Mouse (Mus musculus) right cerebral cortex, postnatal 14 days (tissue): ENCODE data around the gene Asap3.
A peak's percentile ranks its signal among the peaks of the same experiment; 100 is the strongest.

ENCODE experiments used
- DNase-seq: peaks from one replicate; pipeline ENCODE4 v3.0.0; 2022

Gene Asap3

DNA sequence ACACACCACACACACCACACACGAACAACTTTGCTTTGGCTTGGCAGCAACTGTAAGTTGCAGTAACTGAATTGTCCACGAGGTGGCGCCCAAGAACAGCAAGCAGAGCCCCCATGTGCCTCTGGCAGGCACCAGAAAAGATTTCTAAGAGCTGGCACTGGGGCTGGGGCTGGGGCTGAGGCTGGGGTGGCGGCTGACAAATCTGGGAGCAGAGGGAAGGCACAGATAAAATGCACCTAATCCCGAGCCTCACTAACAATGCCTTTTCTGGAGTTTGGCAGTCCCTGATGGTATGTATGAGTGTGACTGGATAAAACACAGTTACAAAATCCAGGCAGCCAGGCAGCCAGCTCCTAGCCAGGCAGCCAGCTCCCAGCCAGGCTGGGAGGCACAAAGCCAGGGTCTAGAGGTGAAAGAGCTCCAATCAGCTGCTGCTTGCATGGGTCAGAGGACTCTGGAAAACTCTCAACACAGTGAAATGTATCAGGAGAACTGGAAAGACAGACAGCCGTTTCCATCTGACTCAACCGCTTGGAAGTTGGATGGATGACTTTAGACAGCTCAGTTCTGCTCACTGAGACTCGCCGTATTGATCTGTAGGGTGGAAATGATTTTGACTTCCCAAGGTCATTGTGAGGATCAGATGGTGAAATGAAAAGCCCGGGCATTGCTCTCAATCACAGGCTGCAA, 54.5 kb downstream of the Asap3 start:
- DNase-seq: peak; percentile 91

DNA sequence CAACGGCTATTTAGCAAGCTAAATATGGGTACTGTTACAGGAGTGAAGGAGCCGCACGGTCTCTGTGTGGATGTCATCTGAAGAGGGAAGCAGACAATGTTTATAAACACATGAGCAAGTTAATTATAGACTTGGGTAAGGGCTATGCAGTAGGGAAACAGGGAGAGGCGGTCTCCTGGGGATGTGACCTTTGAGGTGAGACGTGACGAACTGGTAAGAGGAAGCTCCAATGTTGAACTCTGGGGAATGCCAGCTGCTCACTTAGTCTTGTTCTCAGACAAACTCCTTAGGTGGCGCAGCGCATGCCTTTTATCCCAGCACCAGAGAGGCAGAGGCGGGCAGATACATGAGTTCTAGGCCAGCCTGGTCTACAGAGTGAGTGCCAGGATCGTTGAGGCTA, 55.7 kb downstream of the Asap3 start:
- no peak for DNase-seq

- DNase-seq: no peak
Measured at GRCm38 (mm10) chr4:136263555-136263954, 57.4 kb downstream of the Asap3 start.

- no peak for DNase-seq
Measured at GRCm38 (mm10) chr4:136266716-136267343, 60.7 kb downstream of the Asap3 start.

GRCm38 (mm10) chr4:136268912-136269311, 62.7 kb downstream of the Asap3 start:
- DNase-seq: no peak

DNA sequence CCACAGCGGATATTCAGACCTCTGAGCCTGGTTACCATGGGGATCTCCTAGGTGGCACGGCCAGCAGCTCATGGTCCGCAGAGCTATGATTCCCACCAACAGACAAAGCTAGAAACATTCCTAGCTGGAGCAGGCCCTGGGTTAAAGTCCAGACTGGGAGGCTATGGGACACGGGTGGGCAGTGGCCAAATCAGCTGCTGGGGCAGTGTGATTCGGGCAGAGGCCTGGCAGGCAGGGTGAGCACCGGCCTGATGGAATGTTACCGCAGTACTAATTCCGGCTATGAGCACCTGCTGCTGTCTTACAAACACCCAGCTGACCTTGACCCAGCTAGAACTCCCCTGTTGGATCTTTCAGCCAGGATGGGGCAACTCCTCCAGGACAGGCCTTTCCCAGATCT, 64.5 kb downstream of the Asap3 start:
- DNase-seq: no peak

DNA sequence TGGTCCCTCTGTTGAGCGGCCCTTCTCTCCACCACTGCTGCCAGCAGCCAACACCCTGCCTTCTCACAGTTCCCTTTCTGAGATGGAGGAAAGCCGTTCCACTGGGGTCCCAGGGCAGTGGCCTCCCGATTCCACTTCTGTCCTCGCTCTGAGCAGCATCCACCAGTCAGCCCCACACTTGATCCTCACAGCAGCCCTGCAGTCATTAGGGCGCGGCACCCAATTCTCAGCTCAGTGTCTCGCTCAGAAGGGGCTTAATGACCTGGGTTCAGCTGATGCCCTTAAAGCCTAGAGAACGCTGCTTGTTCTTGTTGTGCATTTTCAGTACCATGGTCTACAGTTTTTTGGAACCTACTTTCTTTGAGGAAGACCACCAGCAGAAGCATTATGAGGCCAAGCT, 74.9 kb downstream of the Asap3 start:
- no peak for DNase-seq

GRCm38 (mm10) chr4:136281611-136282010, 75.4 kb downstream of the Asap3 start:
- peak; percentile 46 for DNase-seq

DNA sequence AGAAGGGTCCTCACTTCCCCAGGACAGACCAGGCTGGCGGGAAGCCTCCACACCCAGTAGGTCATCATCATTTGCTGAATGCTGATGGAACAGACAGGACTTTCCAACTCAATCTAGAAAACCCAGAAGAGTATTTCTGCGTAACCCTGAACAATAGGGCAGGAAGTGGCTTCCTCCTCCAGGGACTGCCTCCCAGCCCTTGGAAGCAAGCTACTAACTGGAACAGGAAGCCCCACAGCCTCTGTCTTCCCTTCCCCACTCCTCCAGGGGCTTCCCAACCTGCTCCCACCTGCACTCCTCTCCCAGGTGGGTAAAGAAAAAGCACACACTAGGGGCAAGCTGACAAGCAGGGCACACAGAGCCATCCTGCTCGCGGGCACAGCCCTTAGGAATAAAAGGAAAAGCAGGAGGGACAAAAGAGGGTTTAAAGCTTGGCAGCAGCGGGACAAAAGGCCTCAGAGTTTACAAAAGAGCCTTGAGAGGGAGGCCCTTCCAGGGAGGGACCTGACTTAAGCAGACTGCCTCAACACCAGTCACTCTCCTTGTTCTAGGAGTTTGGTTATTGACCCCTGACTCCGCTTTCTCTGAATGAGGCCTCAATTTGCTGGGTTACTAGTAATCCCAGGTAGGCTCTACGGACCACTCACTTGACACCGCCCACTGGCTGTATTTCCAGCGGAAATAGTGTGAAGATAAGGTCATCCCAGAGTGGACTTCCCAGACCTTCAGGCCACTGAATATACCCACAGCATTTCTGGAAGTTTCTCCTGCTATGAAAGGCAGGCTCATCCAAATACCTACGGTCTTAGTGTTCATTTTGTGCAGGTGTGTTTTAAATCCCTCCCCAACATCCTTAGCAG, 76.7 kb downstream of the Asap3 start:
- no peak for DNase-seq

DNA sequence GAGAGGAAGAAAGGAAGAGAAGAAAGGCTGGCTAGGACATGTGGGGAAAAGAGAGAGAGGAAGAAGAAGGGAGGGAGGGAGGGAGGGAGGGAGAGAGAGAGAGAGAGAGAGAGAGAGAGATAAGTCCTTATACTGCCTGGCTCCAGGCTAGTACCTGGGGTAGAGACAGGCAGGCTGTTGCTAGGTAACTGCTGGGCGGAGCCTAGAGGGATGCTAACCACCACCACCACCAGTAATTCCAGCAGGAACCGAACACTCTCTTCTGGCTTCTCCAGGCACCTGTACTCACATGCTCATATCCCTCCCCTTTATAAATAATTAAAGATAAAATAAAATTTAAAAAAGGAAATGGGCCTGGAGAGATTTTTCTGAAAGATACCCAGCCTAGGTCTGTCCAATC, 77.6 kb downstream of the Asap3 start:
- DNase-seq: no peak

DNA sequence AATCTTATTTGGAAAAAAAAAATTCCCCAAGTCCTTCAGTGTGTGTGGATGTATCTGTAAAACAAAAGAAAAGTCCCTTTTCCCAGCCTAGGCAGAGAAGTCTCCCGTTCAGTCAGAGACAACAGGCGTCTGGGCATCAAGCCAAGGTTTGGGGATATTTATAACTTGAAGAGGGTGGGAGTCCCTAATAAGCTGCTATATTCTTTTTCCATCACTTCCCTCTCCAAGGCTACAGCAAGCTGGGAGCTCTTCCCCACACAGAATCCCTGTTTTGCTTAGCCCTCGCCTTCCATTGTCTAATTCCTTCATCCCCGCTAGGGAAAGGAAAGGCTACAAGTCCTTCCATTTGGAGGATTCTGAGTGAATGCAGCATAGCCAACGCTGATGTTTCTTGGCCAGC, 78.3 kb downstream of the Asap3 start, which contains the start of gene Zfp46:
Gene Zfp46 (plus strand): TSS at position 229 of the 400 bp plus-strand sequence.
- DNase-seq: peak; percentile 91

- DNase-seq: no peak
Measured at GRCm38 (mm10) chr4:136284891-136285290, 78.7 kb downstream of the Asap3 start.

- DNase-seq: peak; percentile 90
Measured at GRCm38 (mm10) chr4:136285348-136285810, 79.2 kb downstream of the Asap3 start.

- DNase-seq: peak; percentile 95
Measured at GRCm38 (mm10) chr4:136285811-136286371, 79.7 kb downstream of the Asap3 start.

GRCm38 (mm10) chr4:136289918-136290780, 84.0 kb downstream of the Asap3 start:
- DNase-seq: no peak

- DNase-seq: no peak
Measured at GRCm38 (mm10) chr4:136290781-136291595, 84.8 kb downstream of the Asap3 start.

DNA sequence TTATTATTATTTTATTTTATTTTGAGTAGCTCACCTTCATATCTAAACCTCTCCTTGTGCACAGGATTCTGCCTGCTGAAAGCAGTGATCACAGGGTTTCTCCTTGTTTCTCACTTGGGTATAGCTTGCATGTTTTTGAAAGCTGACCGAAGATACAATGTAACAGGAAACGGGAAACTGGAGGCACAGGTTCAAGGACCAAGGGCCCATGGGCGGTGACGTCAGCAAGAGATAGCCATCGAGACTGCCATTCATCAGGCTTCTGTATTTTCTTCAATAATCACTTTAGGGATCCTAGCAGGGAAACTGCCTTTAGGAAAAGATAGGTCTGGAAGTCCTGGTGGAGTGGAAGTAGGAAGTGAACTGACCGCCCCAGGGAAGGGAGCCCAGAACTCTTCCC, 85.5 kb downstream of the Asap3 start:
- no peak for DNase-seq
